Mouse (Mus musculus) CH12.LX (cell line): Measurements from ENCODE around the gene Fbxw8. TPM values are rescaled to one million over a fixed set of nuclear protein-coding genes. Genes with fewer than 3 reads are reported as not detected.

Source experiments
- DNase-seq: peaks from one replicate; pipeline ENCODE4 v3.0.0-alpha.2; 2013; ENCODE audit errors: extremely low read depth
- H3K27ac ChIP-seq: 2 replicates; pipeline ENCODE4 v1.5.1; 2012; ENCODE audit warnings: low read depth, mild to moderate bottlenecking, control low read depth, moderate library complexity; ENCODE audit not compliant: insufficient read depth
- H3K27me3 ChIP-seq: replicated peaks from 2 replicates; pipeline ENCODE3; 2012; ENCODE audit warnings: inconsistent platforms
- H3K36me3 ChIP-seq, 2 experiments: replicated peaks in 1 of 2; 2 replicates each; pipeline versions ENCODE3 to v1.6.1; 2012; ENCODE audit warnings: inconsistent platforms in 1 of 2, low read length in 1 of 2, mild to moderate bottlenecking in 1 of 2, mixed read lengths in 1 of 2, moderate library complexity in 1 of 2; ENCODE audit not compliant: control insufficient read depth in 1 of 2, insufficient read depth in 1 of 2
- H3K4me1 ChIP-seq, 2 experiments: 2 replicates each; pipeline ENCODE4 v1.6.1; 2012; ENCODE audit warnings: inconsistent platforms in 1 of 2, moderate library complexity in 1 of 2; ENCODE audit not compliant: insufficient read depth in 2 of 2, control insufficient read depth in 1 of 2
- H3K4me2 ChIP-seq: 2 replicates; pipeline ENCODE4 v1.6.1; 2012; ENCODE audit warnings: low read depth, mild to moderate bottlenecking, control low read depth; ENCODE audit not compliant: poor library complexity, insufficient read depth, severe bottlenecking
- H3K4me3 ChIP-seq, 3 experiments: fragments of 150-350 bp in 1 of 3; sonication (generic) in 1 of 3; replicated peaks in 1 of 3; 2 replicates each; pipeline versions ENCODE3 to v1.5.1; 2011 to 2012; ENCODE audit warnings: low read depth in 2 of 3, low read length in 2 of 3, mild to moderate bottlenecking in 2 of 3, moderate library complexity in 2 of 3, control low read depth in 1 of 3, improper control_type of control experiment in 1 of 3, inconsistent platforms in 1 of 3, mixed read lengths in 1 of 3; ENCODE audit not compliant: poor library complexity in 1 of 3
- H3K79me2 ChIP-seq: replicated peaks from 2 replicates; pipeline ENCODE4 v1.6.1; 2012; ENCODE audit warnings: mild to moderate bottlenecking, moderate library complexity; ENCODE audit not compliant: control insufficient read depth, poor library complexity, insufficient read depth, severe bottlenecking; ENCODE audit errors: extremely low read depth
- H3K9ac ChIP-seq: 2 replicates; pipeline ENCODE4 v1.6.1; 2012; ENCODE audit warnings: low read depth, mild to moderate bottlenecking, control low read depth, moderate library complexity; ENCODE audit not compliant: insufficient read depth
- H3K9me3 ChIP-seq: replicated peaks from 2 replicates; pipeline ENCODE3; 2012; ENCODE audit warnings: low read length, inconsistent platforms, mixed read lengths
- BHLHE40 ChIP-seq: IDR thresholded peaks from 2 replicates; pipeline ENCODE4 v1.6.1; 2011; ENCODE audit warnings: mild to moderate bottlenecking, low read depth, low read length, improper control_type of control experiment
- CHD2 ChIP-seq: IDR thresholded peaks from 2 replicates; pipeline ENCODE4 v1.6.1; 2011; ENCODE audit warnings: low read length, improper control_type of control experiment
- ETS1 ChIP-seq: conservative IDR thresholded peaks from 2 replicates; pipeline ENCODE4 v1.6.1; 2012; ENCODE audit warnings: low read depth, mild to moderate bottlenecking, inconsistent platforms, low read length, improper control_type of control experiment, moderate library complexity
- IRF4 ChIP-seq: IDR thresholded peaks from 2 replicates; pipeline ENCODE4 v1.6.1; 2014; ENCODE audit warnings: low read depth, mild to moderate bottlenecking, inconsistent platforms, low read length, improper control_type of control experiment
- MAX ChIP-seq: IDR thresholded peaks from 2 replicates; pipeline ENCODE4 v1.6.1; 2011; ENCODE audit warnings: low read length, improper control_type of control experiment
- MAZ ChIP-seq: IDR thresholded peaks from 2 replicates; pipeline ENCODE4 v1.6.1; 2012; ENCODE audit warnings: low read depth, mild to moderate bottlenecking, inconsistent platforms, low read length, improper control_type of control experiment, moderate library complexity
- MEF2A ChIP-seq: IDR thresholded peaks from 2 replicates; pipeline ENCODE4 v1.6.1; 2014; ENCODE audit warnings: low read depth, mild to moderate bottlenecking, inconsistent platforms, low read length, improper control_type of control experiment, borderline replicate concordance
- MYC ChIP-seq: IDR thresholded peaks from 2 replicates; pipeline ENCODE4 v1.6.1; 2011; ENCODE audit warnings: low read depth, mild to moderate bottlenecking, improper control_type of control experiment, low read length
- NELFE ChIP-seq: IDR thresholded peaks from 2 replicates; pipeline ENCODE4 v1.6.1; 2011; ENCODE audit warnings: low read depth, low read length, improper control_type of control experiment
- NRF1 ChIP-seq: IDR thresholded peaks from 2 replicates; pipeline ENCODE4 v1.6.1; 2014; ENCODE audit warnings: low read depth, mild to moderate bottlenecking, inconsistent platforms, low read length, improper control_type of control experiment, moderate library complexity
- RAD21 ChIP-seq: IDR thresholded peaks from 2 replicates; pipeline ENCODE4 v1.6.1; 2011; ENCODE audit warnings: low read depth, mild to moderate bottlenecking, low read length, improper control_type of control experiment, moderate library complexity
- SIN3A ChIP-seq: IDR thresholded peaks from 2 replicates; pipeline ENCODE4 v1.6.1; 2012; ENCODE audit warnings: low read length, improper control_type of control experiment, inconsistent platforms
- SMC3 ChIP-seq: IDR thresholded peaks from 2 replicates; pipeline ENCODE4 v1.6.1; 2011; ENCODE audit warnings: low read depth, low read length, improper control_type of control experiment
- TBP ChIP-seq: conservative IDR thresholded peaks from 2 replicates; pipeline ENCODE4 v1.6.1; 2011; ENCODE audit warnings: low read depth, low read length, improper control_type of control experiment
- TCF12 ChIP-seq: IDR thresholded peaks from 2 replicates; pipeline ENCODE4 v1.6.1; 2014; ENCODE audit warnings: low read depth, mild to moderate bottlenecking, inconsistent platforms, low read length, improper control_type of control experiment
- ZC3H11A ChIP-seq: IDR thresholded peaks from 2 replicates; pipeline ENCODE4 v1.6.1; 2012; ENCODE audit warnings: low read depth, mild to moderate bottlenecking, inconsistent platforms, low read length, improper control_type of control experiment
- dilution Hi-C: fragments of 300-500 bp; cut with MboI; formaldehyde crosslinking; loops from 2 replicates; pipeline ENCODE4 v1.14.3; 2020; ENCODE audit warnings: low sequenced_read_pairs; ENCODE audit not compliant: extremely low pct_unique_long_range_greater_than_20kb, extremely low pct_ligation_motif_present
- in situ Hi-C: fragments of 300-500 bp; cut with MboI; formaldehyde crosslinking; loops from 3 replicates; pipeline ENCODE4 v1.14.3; 2019; ENCODE audit warnings: low sequenced_read_pairs, low pct_ligation_motif_present, low pct_unique_long_range_greater_than_20kb, mixed read lengths
- polyA plus RNA-seq: library from polyadenylated mRNA; unstranded; fragments of >175 nt; gene quantifications from 2 replicates; pipeline ENCODE4 v1.2.1, GENCODE M21; 2012; ENCODE audit warnings: low read depth; ENCODE audit not compliant: insufficient read length
- total RNA-seq, 2 experiments: library from RNA; depleted of rRNA; stranded (reverse); fragments of 300-350 nt in 1 of 2; fragments of >200 nt in 1 of 2; gene quantifications; 2 replicates each; pipeline ENCODE4 v1.2.3; 2012 to 2014

Gene Fbxw8
- total and polyA plus RNA-seq, 3 experiments, result 41.7 to 50.9 (median 47.3) TPM

DNA sequence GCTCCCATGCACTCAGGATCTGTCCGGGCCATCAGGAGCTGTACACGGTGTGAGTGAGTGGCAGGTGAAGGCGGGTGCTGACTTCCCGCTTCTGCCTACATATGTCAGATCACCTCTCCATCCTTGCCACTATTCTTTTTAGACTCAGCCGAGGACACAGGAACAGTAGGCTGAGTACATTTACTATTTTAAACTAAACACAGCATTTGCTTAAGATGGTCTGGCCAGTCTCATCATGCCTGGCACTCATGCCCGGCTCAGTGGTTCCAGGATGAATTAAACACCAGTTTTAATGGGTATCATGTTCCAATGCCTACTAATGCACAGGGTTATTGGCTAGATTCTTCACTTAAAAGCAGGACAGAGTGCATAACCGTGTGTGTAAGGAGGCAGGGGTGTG lies 42.2 kb downstream of the Fbxw8 start:
- TF ChIP-seq TBP, result no peak
- TF ChIP-seq MAZ, result no peak
- no peak for TF ChIP-seq CHD2
- no peak for TF ChIP-seq ETS1
- TF ChIP-seq MYC, result no peak
- no peak for TF ChIP-seq MEF2A
- TF ChIP-seq NRF1, result no peak
- no peaks in the 10 kb centered on the region for H3K79me2 ChIP-seq
- no peaks in the 10 kb centered on the region for H3K9me3 ChIP-seq
- 0 out of 4 replicates have a peak, but pooled peaks cover 0 to 3% of the 10 kb centered on the region in 2 experiments for H3K4me1 ChIP-seq
- DNase-seq, result no peak
- no peak overlapping the region for H3K4me3 ChIP-seq
- no peak overlapping the region for H3K9ac ChIP-seq
- peaks cover 66 to 94% of the 10 kb centered on the region in 2 experiments for H3K36me3 ChIP-seq
- no peak overlapping the region for H3K27ac ChIP-seq
- in situ Hi-C loops, result no loop called here
- no peak overlapping the region for H3K4me2 ChIP-seq
- dilution Hi-C loops, result no loop called here
- no peaks in the 10 kb centered on the region for H3K27me3 ChIP-seq

DNA sequence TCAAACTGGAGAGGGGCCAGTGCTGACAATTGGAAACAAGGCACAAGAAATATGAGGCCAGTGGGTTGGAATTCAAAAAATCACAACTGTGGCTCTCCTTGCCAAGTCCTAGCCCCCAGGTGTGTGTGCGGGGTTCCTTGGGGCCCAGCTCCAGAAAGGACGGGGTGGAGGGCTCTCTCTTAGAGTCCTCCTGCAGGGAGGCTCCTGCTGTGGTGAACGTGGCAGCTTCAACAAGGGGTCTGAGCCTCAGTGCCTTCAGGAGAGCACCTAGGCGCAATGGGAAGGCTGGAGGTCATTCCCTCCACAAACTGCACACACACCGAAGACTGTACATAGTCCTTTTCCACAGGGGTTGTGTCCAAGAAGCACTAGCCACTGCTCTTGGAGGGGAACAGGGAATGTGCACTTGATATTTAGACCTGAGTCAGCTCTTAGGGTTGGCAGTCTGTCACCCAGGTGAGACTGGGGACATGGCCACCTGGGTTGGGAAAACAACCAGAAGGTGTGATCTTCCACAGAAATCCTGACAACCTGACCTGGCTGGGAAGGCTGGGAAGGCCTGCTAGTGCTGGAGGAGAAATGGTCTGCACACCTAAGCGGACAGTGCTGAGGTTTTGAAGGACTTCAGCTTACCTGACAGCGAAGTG lies 46.3 kb downstream of the Fbxw8 start:
- dilution Hi-C loops, result no loop called here
- TF ChIP-seq TCF12 (no peak), MAZ (no peak), SIN3A (no peak), SMC3 (no peak), MAX (no peak), MYC (no peak), NELFE (no peak), NRF1 (no peak), BHLHE40 (no peak), RAD21 (no peak), IRF4 (no peak), ZC3H11A (no peak)
- TF ChIP-seq, all 38 proteins: peak for 0

More for the DNA sequence above, 46.3 kb downstream of the Fbxw8 start:
- DNase-seq, result no peak
- H3K79me2 ChIP-seq, result no peaks in the 10 kb centered on the region
- H3K36me3 ChIP-seq, result peaks cover 67 to 94% of the 10 kb centered on the region in 2 experiments
- no peak overlapping the region for H3K9ac ChIP-seq
- no peak overlapping the region for H3K4me3 ChIP-seq
- no peak overlapping the region for H3K4me2 ChIP-seq
- H3K27me3 ChIP-seq, result no peaks in the 10 kb centered on the region
- no peaks in the 10 kb centered on the region for H3K9me3 ChIP-seq
- in situ Hi-C loops, result no loop called here
- H3K4me1 ChIP-seq, result no peaks in the 10 kb centered on the region
- H3K27ac ChIP-seq, result no peak overlapping the region
